Mouse (Mus musculus) heart, adult 2 months (tissue): ENCODE data around the gene Trpm1.

Source experiments
- CTCF ChIP-seq: fragments of 200-600 bp; IDR thresholded peaks from 2 replicates; pipeline ENCODE4 v1.8.1; 2022; ENCODE audit warnings: antibody characterized with exemption, mild to moderate bottlenecking, moderate library complexity
- EP300 ChIP-seq: fragments of 200-500 bp; IDR thresholded peaks from 2 replicates; pipeline ENCODE4 v1.6.1; 2011; ENCODE audit warnings: low read depth, low read length, control low read depth; ENCODE audit not compliant: insufficient read depth
- POLR2A ChIP-seq: fragments of 200-500 bp; IDR thresholded peaks from 2 replicates; pipeline ENCODE4 v1.6.1; 2011; ENCODE audit warnings: mild to moderate bottlenecking, low read depth, low read length, control low read depth; ENCODE audit not compliant: insufficient read depth

GRCm38 (mm10) chr7:64226339-64227194 lies 72.9 kb downstream of the Trpm1 start:
- TF ChIP-seq POLR2A (no peak), EP300 (no peak), CTCF (no peak)
